ENCODE assay signal across 9 mouse cellular contexts in genomic region chr6:87981030-87981485, GRCm38 (mm10). TPM values are rescaled to one million over a fixed set of nuclear protein-coding genes. Genes with fewer than 3 reads are reported as not detected.
A peak's percentile ranks its signal among the peaks of the same experiment; 100 is the strongest.
DNase-seq lines count a peak whose midpoint lies in the region; ATAC-seq and TF ChIP-seq lines count a peak whose summit lies in the region.
"Had no signal": no experiment of that assay in that cellular context is flagged by ENCODE, and none has a peak within 500 bp of the region (broad histone marks: within the 10 kb centered on the region; RNA-seq: fewer than 3 reads in every experiment).

No protein-coding gene starts in this region.

- no peak for TF ChIP-seq EP300 in heart, postnatal 0 days (IDR thresholded peaks at IDR 0.05; ENCODE audit: low read depth)

- DNase-seq in frontal cortex, postnatal 25 days (ENCODE audit: low spot score in 2 of 2) = no peak
- DNase-seq in 3134 (ENCODE audit: extremely low read depth, insufficient read length, low spot score) (peak; percentile 78), liver (peak; percentile 7)
- DNase-seq in cerebellum, adult 2 months = peak; percentile 45 to 63
- DNase-seq in heart, postnatal 0 days (ENCODE audit: low spot score) = no peak
- no peak for DNase-seq in natural killer cell, adult 2 months (ENCODE audit: low spot score in 2 of 2)

- peak overlapping the region; percentile 18 for H3K27ac ChIP-seq in cerebellum, adult 2 months (ENCODE audit: insufficient read depth, low read length)
- peak overlapping the region; percentile 35 for H3K27ac ChIP-seq in heart, postnatal 0 days (ENCODE audit: low read depth)
- H3K27ac ChIP-seq in olfactory bulb, adult 2 months (ENCODE audit: insufficient read depth, low read depth, low read length) = peak overlapping the region; percentile 41

- TF ChIP-seq CTCF in cerebellum, adult 2 months (IDR thresholded peaks at IDR 0.05; ENCODE audit: borderline replicate concordance, insufficient read depth, low read depth, low read length) = no peak
- TF ChIP-seq CTCF in heart, postnatal 0 days (IDR thresholded peaks at IDR 0.05; ENCODE audit: low read depth) = no peak
- no peak for TF ChIP-seq CTCF in olfactory bulb, adult 2 months (IDR thresholded peaks at IDR 0.05; ENCODE audit: insufficient read depth, low read depth, low read length)

- under 1% methylated on average over 54 of the region's 56 CpGs for WGBS in cerebellum, adult 2 months
- 0% methylated on average over 46 of the region's 56 CpGs for WGBS in heart, postnatal 0 days
- 2% methylated on average over 54 of the region's 56 CpGs for WGBS in olfactory bulb, adult 2 months

- H3K4me1 ChIP-seq in cerebellum, adult 2 months (ENCODE audit: control insufficient read depth, insufficient read depth, low read length) = peaks cover 8% of the 10 kb centered on the region; the same call in 1 of the 2 replicates
- peaks cover 17% of the 10 kb centered on the region for H3K4me1 ChIP-seq in heart, postnatal 0 days (ENCODE audit: control insufficient read depth, insufficient read depth)
- peaks cover 17% of the 10 kb centered on the region for H3K4me1 ChIP-seq in olfactory bulb, adult 2 months (ENCODE audit: control insufficient read depth, insufficient read depth, low read length)

- H3K4me2 ChIP-seq in heart, postnatal 0 days (ENCODE audit: low read depth, low read length) = peak overlapping the region; percentile 97

- no peaks in the 10 kb centered on the region for H3K9me3 ChIP-seq in heart, postnatal 0 days (replicated peaks; ENCODE audit: control insufficient read depth, low read length)

- H3K9ac ChIP-seq in heart, postnatal 0 days (replicated peaks; ENCODE audit: low read depth, low read length) = peak overlapping the region; percentile 84

- peak overlapping the region; percentile 56 for H3K4me3 ChIP-seq in cerebellum, adult 2 months (replicated peaks; ENCODE audit: insufficient read depth, low read depth, low read length)
- H3K4me3 ChIP-seq in heart, postnatal 0 days (ENCODE audit: low read depth, low read length) = peak overlapping the region; percentile 72
- peak overlapping the region; percentile 91 for H3K4me3 ChIP-seq in olfactory bulb, adult 2 months (ENCODE audit: insufficient read depth, low read depth, low read length)

- H3K36me3 ChIP-seq in heart, postnatal 0 days (replicated peaks; ENCODE audit: control insufficient read depth, insufficient read depth, low read length) = 0 out of 2 replicates have a peak, but pooled peaks cover 3% of the 10 kb centered on the region

- no peak for TF ChIP-seq POLR2A in cerebellum, adult 2 months (IDR thresholded peaks at IDR 0.05; ENCODE audit: borderline replicate concordance, insufficient read depth, low read length)
- no peak for TF ChIP-seq POLR2A in olfactory bulb, adult 2 months (IDR thresholded peaks at IDR 0.05; ENCODE audit: insufficient read depth, low read depth, low read length)

- H3K27me3 ChIP-seq in cerebellum, adult 2 months (ENCODE audit: control insufficient read depth, insufficient read depth, low read length) = no peaks in the 10 kb centered on the region
- peaks cover 6% of the 10 kb centered on the region; the same call in 1 of the 2 replicates for H3K27me3 ChIP-seq in heart, postnatal 0 days (ENCODE audit: control insufficient read depth, insufficient read depth, low read length)

- peak; percentile 31; the same call in 1 of the 2 replicates for ATAC-seq in frontal cortex, adult (ENCODE audit: low TSS enrichment)
- ATAC-seq in heart, postnatal 0 days (ENCODE audit: insufficient read depth, low read depth) = peak; percentile 16

RNA-seq across cellular contexts. Expression of gene H1fx, which starts 0.4 kb away (rescaled TPM):
- polyA plus RNA-seq in cerebellum, adult 2 months (2012; rRNA removed) = 37.1 and 38.2 TPM in 2 replicates
- total RNA-seq in heart, postnatal 0 days (2014; rRNA removed; ENCODE audit: low replicate concordance) = 2.8 and 31.9 TPM in 2 replicates
- 5.8 and 7.8 TPM in 2 replicates for polyA plus RNA-seq in heart, postnatal 0 days (2015; fragmentation: Nextera tagmentation; extraction: Ambion mirVana)
- polyA plus RNA-seq in olfactory bulb, adult 2 months (2012; ENCODE audit: insufficient read depth, insufficient read length, low replicate concordance, missing spikeins) = not detected in 2 replicates
- total RNA-seq: MEL had no signal

Comparison
In these comparisons a context has a peak if more than half of its experiments do, and no peak if none do; other contexts are left out.
1. DNase-seq: peak in 3134 (single experiment), cerebellum, adult 2 months (2 of 2) and liver (single experiment); none in frontal cortex, postnatal 25 days (0 of 2), heart, postnatal 0 days (single experiment) and natural killer cell, adult 2 months (0 of 2).
2. Peak in every context shown above with its lines, with median percentiles within 50 percentile points of each other: H3K27ac ChIP-seq and H3K4me3 ChIP-seq.